Mouse (Mus musculus): ENCODE results near the gene Glra1. TPM values are rescaled to one million over a fixed set of nuclear protein-coding genes. Genes with fewer than 3 reads are reported as not detected.

The Glra1 gene
- polyA plus RNA-seq, 1 experiment, result not detected

- no peak for DNase-seq
- WGBS, result 86% methylated on average over 1 of the region's 1 CpGs
- H3K27ac ChIP-seq (ENCODE audit: insufficient read depth, low read depth, low read length), result no peak overlapping the region
Measured at GRCm38 (mm10) chr11:55595726-55596125, 12.3 kb downstream of the Glra1 start.

GRCm38 (mm10) chr11:55594411-55594810 lies 13.6 kb downstream of the Glra1 start:
- DNase-seq, result no peak
- Histone ChIP-seq H3K27me3 (replicated peaks; ENCODE audit: control insufficient read depth, insufficient read depth, low read length) (no peaks in the 10 kb centered on the region), H3K4me3 (ENCODE audit: insufficient read depth, low read depth, low read length) (no peak overlapping the region), H3K4me1 (ENCODE audit: control insufficient read depth, insufficient read depth, low read length) (no peaks in the 10 kb centered on the region), H3K27ac (ENCODE audit: insufficient read depth, low read depth, low read length) (no peak overlapping the region), H3K36me3 (ENCODE audit: control insufficient read depth, insufficient read depth, low read length) (no peaks in the 10 kb centered on the region)
- TF ChIP-seq CTCF (conservative IDR thresholded peaks at IDR 0.05; ENCODE audit: insufficient read depth, insufficient read length, low read depth, low read length) (no peak), POLR2A (IDR thresholded peaks at IDR 0.05; ENCODE audit: low read depth, low read length) (no peak)
- WGBS, result 83% methylated on average over 3 of the region's 3 CpGs

More at GRCm38 (mm10) chr11:55595726-55596125, 12.3 kb downstream of the Glra1 start:
- Histone ChIP-seq H3K27me3 (replicated peaks; ENCODE audit: control insufficient read depth, insufficient read depth, low read length) (no peaks in the 10 kb centered on the region), H3K36me3 (ENCODE audit: control insufficient read depth, insufficient read depth, low read length) (no peaks in the 10 kb centered on the region), H3K4me3 (ENCODE audit: insufficient read depth, low read depth, low read length) (no peak overlapping the region), H3K4me1 (ENCODE audit: control insufficient read depth, insufficient read depth, low read length) (no peaks in the 10 kb centered on the region)
- no peak for TF ChIP-seq POLR2A (IDR thresholded peaks at IDR 0.05; ENCODE audit: low read depth, low read length)
- no peak for TF ChIP-seq CTCF (conservative IDR thresholded peaks at IDR 0.05; ENCODE audit: insufficient read depth, insufficient read length, low read depth, low read length)

GRCm38 (mm10) chr11:55591194-55591593 lies 16.8 kb downstream of the Glra1 start:
- no peak for DNase-seq
- H3K4me3 ChIP-seq (ENCODE audit: insufficient read depth, low read depth, low read length), result no peak overlapping the region
- H3K27ac ChIP-seq (ENCODE audit: insufficient read depth, low read depth, low read length), result no peak overlapping the region
- H3K27me3 ChIP-seq (replicated peaks; ENCODE audit: control insufficient read depth, insufficient read depth, low read length), result no peaks in the 10 kb centered on the region
- 52% methylated on average over 2 of the region's 2 CpGs for WGBS
- no peak for TF ChIP-seq POLR2A (IDR thresholded peaks at IDR 0.05; ENCODE audit: low read depth, low read length)
- TF ChIP-seq CTCF (conservative IDR thresholded peaks at IDR 0.05; ENCODE audit: insufficient read depth, insufficient read length, low read depth, low read length), result no peak
- no peaks in the 10 kb centered on the region for H3K36me3 ChIP-seq (ENCODE audit: control insufficient read depth, insufficient read depth, low read length)
- no peaks in the 10 kb centered on the region for H3K4me1 ChIP-seq (ENCODE audit: control insufficient read depth, insufficient read depth, low read length)

GRCm38 (mm10) chr11:55589376-55590167 lies 18.4 kb downstream of the Glra1 start:
- no peaks in the 10 kb centered on the region for H3K36me3 ChIP-seq (ENCODE audit: control insufficient read depth, insufficient read depth, low read length)
- no peak overlapping the region for H3K4me3 ChIP-seq (ENCODE audit: insufficient read depth, low read depth, low read length)
- TF ChIP-seq POLR2A (IDR thresholded peaks at IDR 0.05; ENCODE audit: low read depth, low read length) (no peak), CTCF (conservative IDR thresholded peaks at IDR 0.05; ENCODE audit: insufficient read depth, insufficient read length, low read depth, low read length) (no peak; the same call in 1 of the 2 replicates)
- H3K4me1 ChIP-seq (ENCODE audit: control insufficient read depth, insufficient read depth, low read length), result no peaks in the 10 kb centered on the region
- H3K27ac ChIP-seq (ENCODE audit: insufficient read depth, low read depth, low read length), result no peak overlapping the region
- DNase-seq, result no peak
- no peaks in the 10 kb centered on the region for H3K27me3 ChIP-seq (replicated peaks; ENCODE audit: control insufficient read depth, insufficient read depth, low read length)
- 73% methylated on average over 9 of the region's 9 CpGs for WGBS

GRCm38 (mm10) chr11:55574397-55574796 lies 33.6 kb downstream of the Glra1 start:
- Histone ChIP-seq H3K36me3 (ENCODE audit: control insufficient read depth, insufficient read depth, low read length) (no peaks in the 10 kb centered on the region), H3K4me3 (ENCODE audit: insufficient read depth, low read depth, low read length) (no peak overlapping the region), H3K4me1 (ENCODE audit: control insufficient read depth, insufficient read depth, low read length) (no peaks in the 10 kb centered on the region), H3K27ac (ENCODE audit: insufficient read depth, low read depth, low read length) (no peak overlapping the region), H3K27me3 (replicated peaks; ENCODE audit: control insufficient read depth, insufficient read depth, low read length) (no peaks in the 10 kb centered on the region)
- no peak for DNase-seq
- TF ChIP-seq POLR2A (IDR thresholded peaks at IDR 0.05; ENCODE audit: low read depth, low read length) (no peak), CTCF (conservative IDR thresholded peaks at IDR 0.05; ENCODE audit: insufficient read depth, insufficient read length, low read depth, low read length) (no peak)
- 71% methylated on average over 2 of the region's 2 CpGs for WGBS

- WGBS, result 36% methylated on average over 2 of the region's 2 CpGs
- Histone ChIP-seq H3K4me3 (ENCODE audit: insufficient read depth, low read depth, low read length) (no peak overlapping the region), H3K36me3 (ENCODE audit: control insufficient read depth, insufficient read depth, low read length) (no peaks in the 10 kb centered on the region), H3K27me3 (replicated peaks; ENCODE audit: control insufficient read depth, insufficient read depth, low read length) (no peaks in the 10 kb centered on the region), H3K27ac (ENCODE audit: insufficient read depth, low read depth, low read length) (no peak overlapping the region), H3K4me1 (ENCODE audit: control insufficient read depth, insufficient read depth, low read length) (no peaks in the 10 kb centered on the region)
- no peak for TF ChIP-seq POLR2A (IDR thresholded peaks at IDR 0.05; ENCODE audit: low read depth, low read length)
- peak; percentile 53 for TF ChIP-seq CTCF (conservative IDR thresholded peaks at IDR 0.05; ENCODE audit: insufficient read depth, insufficient read length, low read depth, low read length)
- peak; percentile 59 for DNase-seq
Measured at GRCm38 (mm10) chr11:55571144-55571543, 36.9 kb downstream of the Glra1 start.

GRCm38 (mm10) chr11:55566309-55567099 lies 41.5 kb downstream of the Glra1 start:
- Histone ChIP-seq H3K27me3 (replicated peaks; ENCODE audit: control insufficient read depth, insufficient read depth, low read length) (no peaks in the 10 kb centered on the region), H3K4me3 (ENCODE audit: insufficient read depth, low read depth, low read length) (no peak overlapping the region), H3K27ac (ENCODE audit: insufficient read depth, low read depth, low read length) (no peak overlapping the region), H3K36me3 (ENCODE audit: control insufficient read depth, insufficient read depth, low read length) (no peaks in the 10 kb centered on the region), H3K4me1 (ENCODE audit: control insufficient read depth, insufficient read depth, low read length) (no peaks in the 10 kb centered on the region)
- 33% methylated on average over 9 of the region's 9 CpGs for WGBS
- no peak for DNase-seq
- TF ChIP-seq POLR2A (IDR thresholded peaks at IDR 0.05; ENCODE audit: low read depth, low read length) (no peak), CTCF (conservative IDR thresholded peaks at IDR 0.05; ENCODE audit: insufficient read depth, insufficient read length, low read depth, low read length) (no peak)

All from kidney, adult 2 months (tissue).